Mouse (Mus musculus): Measurements from ENCODE around the gene Cars.
"Not testable (repeated sequence)": the region's sequence is repeated elsewhere in the genome, so short reads cannot be mapped to it uniquely, and the experiment has no call there.

Cars gene

GRCm38 (mm10) chr7:143599428-143600230, at the start of gene Cars:
Cars (minus strand) TSS chr7:143600090.
- peak; percentile 95 for DNase-seq (ENCODE audit: extremely low spot score)

GRCm38 (mm10) chr7:143649034-143649768, 49.3 kb upstream of the Cars start, which contains the start of gene Tnfrsf22:
Tnfrsf22 (minus strand) TSS chr7:143649661.
- peak; percentile 80 for DNase-seq (ENCODE audit: extremely low spot score)

GRCm38 (mm10) chr7:143643949-143644348, 44.1 kb upstream of the Cars start:
- not testable (repeated sequence) for DNase-seq (ENCODE audit: extremely low spot score)

- DNase-seq (ENCODE audit: extremely low spot score), result no peak
Measured at GRCm38 (mm10) chr7:143636674-143637073, 36.8 kb upstream of the Cars start.

GRCm38 (mm10) chr7:143631503-143631902, 31.6 kb upstream of the Cars start:
- DNase-seq (ENCODE audit: extremely low spot score), result no peak

GRCm38 (mm10) chr7:143629501-143629900, 29.6 kb upstream of the Cars start:
- DNase-seq (ENCODE audit: extremely low spot score), result no peak

- no peak for DNase-seq (ENCODE audit: extremely low spot score)
Measured at GRCm38 (mm10) chr7:143628540-143628939, 28.6 kb upstream of the Cars start, which contains the start of gene Tnfrsf26. Tnfrsf26 (minus strand) TSS chr7:143628722.

GRCm38 (mm10) chr7:143627555-143628286, 27.8 kb upstream of the Cars start:
- no peak for DNase-seq (ENCODE audit: extremely low spot score)

- DNase-seq (ENCODE audit: extremely low spot score), result no peak
Measured at GRCm38 (mm10) chr7:143626178-143626577, 26.3 kb upstream of the Cars start.

- DNase-seq (ENCODE audit: extremely low spot score), result no peak
Measured at GRCm38 (mm10) chr7:143625151-143625550, 25.3 kb upstream of the Cars start.

- no peak for DNase-seq (ENCODE audit: extremely low spot score)
Measured at GRCm38 (mm10) chr7:143624561-143624960, 24.7 kb upstream of the Cars start.

- DNase-seq (ENCODE audit: extremely low spot score), result no peak
Measured at GRCm38 (mm10) chr7:143620951-143621350, 21.1 kb upstream of the Cars start.

- no peak for DNase-seq (ENCODE audit: extremely low spot score)
Measured at GRCm38 (mm10) chr7:143614404-143615135, 14.7 kb upstream of the Cars start.

GRCm38 (mm10) chr7:143612215-143612614, 12.3 kb upstream of the Cars start:
- no peak for DNase-seq (ENCODE audit: extremely low spot score)

GRCm38 (mm10) chr7:143605321-143605720, 5.4 kb upstream of the Cars start:
- no peak for DNase-seq (ENCODE audit: extremely low spot score)

GRCm38 (mm10) chr7:143604889-143605288, 5.0 kb upstream of the Cars start:
- DNase-seq (ENCODE audit: extremely low spot score), result no peak

- no peak for DNase-seq (ENCODE audit: extremely low spot score)
Measured at GRCm38 (mm10) chr7:143601705-143602104, 1.8 kb upstream of the Cars start.

GRCm38 (mm10) chr7:143600231-143600740, 396 bp upstream of the Cars start:
- DNase-seq (ENCODE audit: extremely low spot score), result no peak

- DNase-seq (ENCODE audit: extremely low spot score), result no peak
Measured at GRCm38 (mm10) chr7:143594865-143595264, 5.0 kb downstream of the Cars start.

GRCm38 (mm10) chr7:143592255-143592654, 7.6 kb downstream of the Cars start:
- no peak for DNase-seq (ENCODE audit: extremely low spot score)

- no peak for DNase-seq (ENCODE audit: extremely low spot score)
Measured at GRCm38 (mm10) chr7:143588006-143588405, 11.9 kb downstream of the Cars start.

Measured in embryo, embryonic 9.5 days (tissue).